Mouse (Mus musculus) large intestine, adult 2 months (tissue): ENCODE results near the gene Peli2. TPM values are rescaled to one million over a fixed set of nuclear protein-coding genes. Genes with fewer than 3 reads are reported as not detected.

Experiments used
- DNase-seq: peaks from one replicate; pipeline ENCODE4 v3.0.0-alpha.2; 2012; ENCODE audit warnings: low read depth, low spot score
- WGBS: fragments of 180-500 bp; shearing (Covaris S2); methylation state at CpG from one replicate; pipeline ENCODE4 v1.1.7; 2018; 5-methylcytosine and 5-hydroxymethylcytosine counted together
- polyA plus RNA-seq: library from polyadenylated mRNA; depleted of rRNA; stranded (reverse); fragments of >200 nt; gene quantifications from 2 replicates; pipeline ENCODE4 v1.2.3, GENCODE M21; 2012

The Peli2 gene
- polyA plus RNA-seq, 1 experiment = 2.4 TPM

DNA sequence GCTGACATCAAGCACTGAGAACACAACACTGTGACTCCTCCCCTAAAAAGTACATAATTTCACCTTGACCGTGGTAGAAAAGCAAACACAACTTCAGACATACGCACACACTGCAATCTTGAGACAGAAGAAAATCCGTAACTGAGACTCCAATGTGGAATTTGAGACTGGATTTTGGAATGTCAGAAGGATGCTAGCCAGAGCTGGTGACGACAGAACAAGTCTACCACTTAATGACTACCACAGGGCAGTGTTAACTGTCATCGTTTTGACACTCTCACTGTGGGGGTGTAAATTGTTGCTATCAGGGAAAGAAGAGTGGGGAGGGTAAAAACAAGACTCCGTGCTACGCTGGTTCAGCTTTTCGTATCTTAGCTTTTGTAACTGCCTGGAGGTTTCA lies 195.8 kb downstream of the Peli2 start:
- no peak for DNase-seq
- WGBS = 43% methylated on average over 8 of the region's 8 CpGs

GRCm38 (mm10) chr14:48323771-48324459 lies 203.3 kb downstream of the Peli2 start:
- no peak for DNase-seq
- 85% methylated on average over 18 of the region's 18 CpGs for WGBS

DNA sequence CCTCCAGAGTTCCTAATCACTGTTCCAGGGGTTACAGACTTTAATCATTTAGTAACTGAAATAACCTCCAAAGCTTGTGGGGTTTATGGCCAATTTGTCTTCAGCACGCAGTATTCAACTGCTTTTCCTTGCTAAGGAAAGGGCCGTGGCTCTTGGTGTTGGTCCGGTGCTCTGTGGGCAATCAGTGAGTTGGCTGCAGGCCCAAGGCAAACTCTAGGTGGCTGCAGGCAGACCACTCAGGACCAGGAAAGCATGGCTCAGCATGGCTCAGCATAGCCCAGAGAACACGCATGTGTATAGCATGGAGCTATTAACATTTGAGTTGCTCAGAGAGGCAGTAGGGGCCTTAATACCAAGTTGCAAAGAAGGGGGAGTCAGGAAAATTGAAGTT lies 203.8 kb downstream of the Peli2 start:
- WGBS = 75% methylated on average over 4 of the region's 4 CpGs
- no peak for DNase-seq

GRCm38 (mm10) chr14:48327746-48328145 lies 207.1 kb downstream of the Peli2 start:
- DNase-seq = no peak
- 77% methylated on average over 3 of the region's 3 CpGs for WGBS

DNA sequence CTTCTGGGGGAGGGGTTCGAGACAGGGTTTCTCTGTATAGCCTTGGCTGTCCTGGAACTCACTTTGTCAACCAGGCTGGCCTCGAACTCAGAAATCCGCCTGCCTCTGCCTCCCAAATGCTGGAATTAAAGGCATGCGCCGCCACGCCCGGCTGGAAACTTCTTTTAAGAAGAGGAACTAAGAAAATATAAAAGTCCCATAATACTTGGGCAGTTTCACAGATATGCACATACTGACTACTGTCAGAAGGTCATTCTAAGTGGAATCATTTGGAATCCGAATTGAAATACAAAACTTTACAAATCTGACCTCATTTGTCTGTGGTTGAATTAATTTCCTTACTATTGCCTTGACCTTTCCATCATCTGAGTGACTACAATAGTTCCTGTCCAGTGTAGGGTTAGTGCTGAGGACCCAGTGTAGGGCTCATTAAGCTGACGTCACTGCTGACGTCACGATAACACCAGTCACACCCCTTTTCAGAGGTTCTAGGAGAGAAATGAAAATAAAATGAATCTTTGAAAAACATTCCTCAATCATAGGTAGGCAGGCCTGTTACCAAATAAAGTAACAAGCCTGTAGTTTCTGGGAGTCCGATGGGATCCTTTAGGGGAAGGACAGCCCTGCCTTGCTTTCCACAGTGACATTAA lies 209.2 kb downstream of the Peli2 start:
- no peak for DNase-seq
- 90% methylated on average over 12 of the region's 12 CpGs for WGBS
